Mouse (Mus musculus) left cerebral cortex, postnatal 4 days (tissue): ENCODE results near the gene Myh8. TPM values are rescaled to one million over a fixed set of nuclear protein-coding genes. Genes with fewer than 3 reads are reported as not detected.

Experiments used
- DNase-seq: peaks from one replicate; pipeline ENCODE4 v3.0.0-alpha.2; 2022
- intact Hi-C: fragments of 180-260 bp; cut with DNase I; formaldehyde crosslinking; loops from one replicate; pipeline ENCODE4 v1.15.1; 2025
- total RNA-seq, 2 experiments: library from RNA; stranded (reverse); gene quantifications; 2 replicates each; pipeline ENCODE4 v1.2.3; 2021

The Myh8 gene
- total RNA-seq = under 1 TPM; 0.64 to 0.89 TPM

- intact Hi-C loops = no loop called here
- peak; percentile 95 for DNase-seq
Measured at GRCm38 (mm10) chr11:67276601-67277174, at the start of gene Myh8. Myh8 (plus strand) TSS chr11:67277124.

GRCm38 (mm10) chr11:67228731-67229130 lies 48.2 kb upstream of the Myh8 start:
- intact Hi-C loops = no loop called here
- no peak for DNase-seq

- intact Hi-C loops = no loop called here
- no peak for DNase-seq
Measured at GRCm38 (mm10) chr11:67229166-67229565, 47.8 kb upstream of the Myh8 start.

GRCm38 (mm10) chr11:67229946-67230345 lies 47.0 kb upstream of the Myh8 start:
- intact Hi-C loops = loop anchor here (5.0 kb wide), 1 partner anchor 118 kb away; no protein-coding TSS in a partner anchor
- DNase-seq = no peak

- peak; percentile 50 for DNase-seq
- intact Hi-C loops = no loop called here
Measured at GRCm38 (mm10) chr11:67235639-67236358, 41.1 kb upstream of the Myh8 start.

GRCm38 (mm10) chr11:67236799-67237198 lies 40.1 kb upstream of the Myh8 start:
- no peak for DNase-seq
- intact Hi-C loops = no loop called here

- no peak for DNase-seq
- intact Hi-C loops = no loop called here
Measured at GRCm38 (mm10) chr11:67237481-67238079, 39.3 kb upstream of the Myh8 start, which contains the start of gene Myh4. Myh4 (plus strand) TSS chr11:67238029.

GRCm38 (mm10) chr11:67241051-67241450 lies 35.9 kb upstream of the Myh8 start:
- intact Hi-C loops = no loop called here
- no peak for DNase-seq

GRCm38 (mm10) chr11:67253691-67254090 lies 23.2 kb upstream of the Myh8 start:
- no peak for DNase-seq
- intact Hi-C loops = no loop called here

- no peak for DNase-seq
- intact Hi-C loops = no loop called here
Measured at GRCm38 (mm10) chr11:67257048-67257447, 19.9 kb upstream of the Myh8 start.

GRCm38 (mm10) chr11:67260956-67261355 lies 16.0 kb upstream of the Myh8 start:
- intact Hi-C loops = no loop called here
- DNase-seq = no peak

- DNase-seq = no peak
- intact Hi-C loops = no loop called here
Measured at GRCm38 (mm10) chr11:67293440-67293839, 16.5 kb downstream of the Myh8 start.

- DNase-seq = no peak
- intact Hi-C loops = no loop called here
Measured at GRCm38 (mm10) chr11:67313733-67314452, 37.0 kb downstream of the Myh8 start.

GRCm38 (mm10) chr11:67321358-67321757 lies 44.4 kb downstream of the Myh8 start, which contains the start of gene Myh13:
Myh13 (plus strand) TSS chr11:67321658.
- no peak for DNase-seq
- intact Hi-C loops = no loop called here

GRCm38 (mm10) chr11:67326536-67326935 lies 49.6 kb downstream of the Myh8 start:
- intact Hi-C loops = no loop called here
- no peak for DNase-seq

GRCm38 (mm10) chr11:67344556-67344955 lies 67.6 kb downstream of the Myh8 start:
- DNase-seq = no peak
- intact Hi-C loops = no loop called here

GRCm38 (mm10) chr11:67345186-67345855 lies 68.4 kb downstream of the Myh8 start:
- DNase-seq = peak; percentile 63
- intact Hi-C loops = no loop called here

GRCm38 (mm10) chr11:67345856-67346236 lies 68.9 kb downstream of the Myh8 start:
- intact Hi-C loops = no loop called here

GRCm38 (mm10) chr11:67350153-67350768 lies 73.3 kb downstream of the Myh8 start:
- intact Hi-C loops = loop anchor here (2.0 kb wide), 1 partner anchor 237 kb away; no protein-coding TSS in a partner anchor
- DNase-seq = peak; percentile 84

More at GRCm38 (mm10) chr11:67345856-67346236, 68.9 kb downstream of the Myh8 start:
- no peak for DNase-seq

GRCm38 (mm10) chr11:67353011-67353410 lies 76.1 kb downstream of the Myh8 start:
- intact Hi-C loops = no loop called here
- DNase-seq = no peak
